ENCODE assay signal across 25 mouse cellular contexts in the genomic region with DNA sequence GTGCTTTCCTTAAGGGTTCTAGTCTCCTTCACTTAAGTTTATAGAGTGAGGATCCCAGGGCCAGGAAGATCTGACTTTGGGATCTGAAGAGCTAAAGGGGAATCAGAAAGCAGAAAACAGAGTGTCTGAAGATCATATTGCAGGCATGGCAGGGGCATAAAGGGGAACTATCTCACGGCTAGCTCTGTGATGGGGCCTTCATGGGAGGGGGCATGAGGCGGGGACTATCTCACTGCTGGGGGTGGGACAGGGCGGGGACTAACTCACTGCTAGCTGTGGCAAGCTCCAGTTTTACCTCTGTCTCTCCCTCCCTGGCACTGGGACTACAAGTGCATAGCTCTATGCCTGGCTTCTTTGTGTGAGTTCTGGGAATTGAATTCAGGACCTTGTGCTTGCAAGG.
"Had no signal": no experiment of that assay in that cellular context is flagged by ENCODE, and none has a peak within 500 bp of the region (broad histone marks: within the 10 kb centered on the region; RNA-seq: fewer than 3 reads in every experiment).

No protein-coding gene starts in this region.

- H3K4me2 ChIP-seq: heart, embryonic 12.5 days; hindbrain, embryonic 13.5 days; hindbrain, embryonic 15.5 days; kidney, embryonic 15.5 days; limb, embryonic 12.5 days; liver, embryonic 11.5 days; liver, embryonic 13.5 days; liver, embryonic 15.5 days had no signal

- H3K9ac ChIP-seq: heart, embryonic 12.5 days; hindbrain, embryonic 13.5 days; hindbrain, embryonic 15.5 days; kidney, embryonic 15.5 days; limb, embryonic 12.5 days; liver, embryonic 13.5 days; liver, embryonic 15.5 days had no signal

- ATAC-seq: hindbrain, postnatal 0 days; intestine, embryonic 16.5 days had no signal

- H3K4me1 ChIP-seq: heart, embryonic 10.5 days; heart, embryonic 12.5 days; kidney, embryonic 15.5 days; liver, embryonic 13.5 days; liver, embryonic 15.5 days had no signal

- DNase-seq: gastrocnemius, postnatal 14 days; gastrocnemius, postnatal 36 days; heart, adult 18-20 months; heart, postnatal 10 days; heart, postnatal 4 days; kidney, adult 11 months; kidney, adult 2 months; kidney, adult 9 months; kidney, postnatal 14 days; kidney, postnatal 4 days; left cerebral cortex, postnatal 4 days; liver; liver, embryonic 13.5 days had no signal

- H3K27me3 ChIP-seq: heart, embryonic 12.5 days; hindbrain, embryonic 13.5 days; hindbrain, embryonic 15.5 days; kidney, embryonic 15.5 days; limb, embryonic 12.5 days; liver, embryonic 13.5 days; liver, embryonic 15.5 days had no signal

- H3K27ac ChIP-seq: heart, embryonic 10.5 days; hindbrain, embryonic 15.5 days; hindbrain, postnatal 0 days; kidney, embryonic 15.5 days; kidney, postnatal 0 days; layer of hippocampus, adult 2 months; limb, embryonic 12.5 days; liver, embryonic 13.5 days; liver, embryonic 15.5 days had no signal

- H3K4me3 ChIP-seq: heart, embryonic 10.5 days; heart, embryonic 12.5 days; hindbrain, embryonic 13.5 days; hindbrain, embryonic 15.5 days; kidney, embryonic 15.5 days; layer of hippocampus, adult 2 months; limb, embryonic 12.5 days; liver, embryonic 13.5 days; liver, embryonic 15.5 days had no signal

- H3K36me3 ChIP-seq: heart, embryonic 10.5 days; heart, embryonic 12.5 days; hindbrain, embryonic 13.5 days; hindbrain, embryonic 15.5 days; kidney, embryonic 15.5 days; limb, embryonic 12.5 days; liver, embryonic 13.5 days; liver, embryonic 15.5 days had no signal

- H3K9me3 ChIP-seq: heart, embryonic 10.5 days; hindbrain, embryonic 15.5 days; kidney, embryonic 15.5 days; liver, embryonic 13.5 days; liver, embryonic 15.5 days had no signal
